ENCODE assay signal across 9 mouse cellular contexts in the genomic region with DNA sequence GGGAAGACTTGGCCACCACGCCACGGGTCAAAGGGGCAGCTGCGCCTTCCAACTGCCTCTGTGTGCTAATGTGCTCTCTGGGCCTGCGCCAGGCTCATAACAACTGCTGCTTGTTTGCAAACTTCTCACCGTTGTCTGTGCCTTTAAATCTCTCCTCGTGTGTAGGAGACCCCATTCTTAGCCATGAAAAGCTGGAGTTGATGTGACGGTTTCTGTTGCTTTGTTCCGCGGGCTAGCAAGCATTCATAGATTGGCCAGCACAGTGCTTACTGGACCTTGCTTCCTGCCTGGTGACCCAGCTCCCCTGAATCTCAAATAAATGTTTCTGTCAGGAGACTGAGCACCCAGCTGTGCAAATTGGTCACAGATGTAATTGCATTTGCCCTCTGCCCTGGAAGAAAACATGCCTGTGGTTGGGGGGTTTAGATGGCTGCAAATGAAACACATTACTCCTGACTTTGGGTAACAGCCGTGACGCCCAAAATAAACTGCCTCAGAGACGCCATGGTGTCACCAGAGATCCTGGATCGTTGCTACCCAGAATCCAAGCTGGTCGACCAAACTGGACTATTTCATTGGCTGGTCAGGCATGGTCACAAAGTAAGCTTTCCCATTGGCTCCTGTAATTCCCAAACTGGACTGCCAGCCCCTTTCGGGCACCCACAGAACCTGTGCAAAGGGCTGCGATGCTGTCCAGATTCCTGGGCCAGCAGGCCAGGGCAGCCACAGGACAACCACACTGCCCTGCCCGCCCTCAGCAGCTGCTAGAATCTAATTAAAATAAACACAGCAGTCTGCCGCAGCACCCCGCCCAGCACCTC. TPM values are rescaled to one million over a fixed set of nuclear protein-coding genes. Genes with fewer than 3 reads are reported as not detected.
DNase-seq lines count a peak whose midpoint lies in the region; ATAC-seq and TF ChIP-seq lines count a peak whose summit lies in the region.
"Had no signal": no experiment of that assay in that cellular context is flagged by ENCODE, and none has a peak within 500 bp of the region (broad histone marks: within the 10 kb centered on the region; RNA-seq: fewer than 3 reads in every experiment).

No protein-coding gene starts in this region.

- TF ChIP-seq POLR2A in cerebellum, adult 2 months (IDR thresholded peaks at IDR 0.05; ENCODE audit: borderline replicate concordance, insufficient read depth, low read length) = no peak

- no peak overlapping the region for H3K4me3 ChIP-seq in hindbrain, embryonic 16.5 days (ENCODE audit: low read length)
- no peak overlapping the region for H3K4me3 ChIP-seq in cerebellum, adult 2 months (replicated peaks; ENCODE audit: insufficient read depth, low read depth, low read length)
- H3K4me3 ChIP-seq: erythroblast, embryonic 14.5 days had no signal

- H3K4me2 ChIP-seq in hindbrain, embryonic 16.5 days (ENCODE audit: low read length) = peak overlapping the region; percentile 40

- peak; percentile 61 to 70 for DNase-seq in cerebellum, postnatal 10 days
- no peak for DNase-seq in cerebellum, adult 11-12 months
- DNase-seq in embryo, embryonic 10.5 days (ENCODE audit: low spot score) = peak; percentile 91
- DNase-seq in lung, postnatal 10 days = peak; percentile 43
- DNase-seq in spleen, postnatal 36 days (ENCODE audit: low spot score in 2 of 2) = peak; percentile 68 to 71
- DNase-seq in cerebellum, adult 2 months = no peak
- no peak for DNase-seq in cerebellum, adult 9-11 months

- 13% methylated on average over 19 of the region's 19 CpGs for WGBS in hindbrain, embryonic 16.5 days
- WGBS in cerebellum, adult 2 months = 64% methylated on average over 19 of the region's 19 CpGs

- peak; percentile 77 for ATAC-seq in hindbrain, embryonic 16.5 days

- peaks cover 9% of the 10 kb centered on the region for H3K4me1 ChIP-seq in hindbrain, embryonic 16.5 days (ENCODE audit: control insufficient read depth, insufficient read depth, low read depth, low read length)
- peaks cover 4% of the 10 kb centered on the region for H3K4me1 ChIP-seq in cerebellum, adult 2 months (ENCODE audit: control insufficient read depth, insufficient read depth, low read length)

- peak overlapping the region; percentile 48 for H3K9ac ChIP-seq in hindbrain, embryonic 16.5 days (ENCODE audit: low read depth, low read length)

- H3K27me3 ChIP-seq in hindbrain, embryonic 16.5 days (replicated peaks; ENCODE audit: control insufficient read depth, insufficient read depth, low read length) = peaks cover 3% of the 10 kb centered on the region
- no peaks in the 10 kb centered on the region; the same call in 1 of the 2 replicates for H3K27me3 ChIP-seq in cerebellum, adult 2 months (ENCODE audit: control insufficient read depth, insufficient read depth, low read length)

- no peaks in the 10 kb centered on the region for H3K9me3 ChIP-seq in hindbrain, embryonic 16.5 days (ENCODE audit: control insufficient read depth, low read length)

- H3K27ac ChIP-seq in hindbrain, embryonic 16.5 days (ENCODE audit: low read depth, low read length) = peak overlapping the region; percentile 39; the same call in 1 of the 2 replicates
- H3K27ac ChIP-seq in cerebellum, adult 2 months (ENCODE audit: insufficient read depth, low read length) = no peak overlapping the region

- no peaks in the 10 kb centered on the region for H3K36me3 ChIP-seq in hindbrain, embryonic 16.5 days (ENCODE audit: control insufficient read depth, insufficient read depth, low read length)

- no peak for TF ChIP-seq CTCF in cerebellum, adult 2 months (IDR thresholded peaks at IDR 0.05; ENCODE audit: borderline replicate concordance, insufficient read depth, low read depth, low read length)

RNA-seq across cellular contexts. Expression of a gene that starts 37.6 kb away (rescaled TPM):
- 40.7 and 41.5 TPM in 2 replicates for polyA plus RNA-seq in hindbrain, embryonic 16.5 days (2015; fragmentation: Nextera tagmentation; extraction: Ambion mirVana)
- 69.1 TPM in 2 replicates for polyA plus RNA-seq in cerebellum, adult 2 months (2012; rRNA removed)

Comparison
In these comparisons a context has a peak if more than half of its experiments do, and no peak if none do; other contexts are left out.
1. DNase-seq: peak in cerebellum, postnatal 10 days (2 of 2), embryo, embryonic 10.5 days (single experiment), lung, postnatal 10 days (single experiment) and spleen, postnatal 36 days (2 of 2); none in cerebellum, adult 11-12 months (single experiment), cerebellum, adult 2 months (0 of 2) and cerebellum, adult 9-11 months (single experiment).